Mouse (Mus musculus): ENCODE results near the gene Bcat1.

Bcat1 gene

DNA sequence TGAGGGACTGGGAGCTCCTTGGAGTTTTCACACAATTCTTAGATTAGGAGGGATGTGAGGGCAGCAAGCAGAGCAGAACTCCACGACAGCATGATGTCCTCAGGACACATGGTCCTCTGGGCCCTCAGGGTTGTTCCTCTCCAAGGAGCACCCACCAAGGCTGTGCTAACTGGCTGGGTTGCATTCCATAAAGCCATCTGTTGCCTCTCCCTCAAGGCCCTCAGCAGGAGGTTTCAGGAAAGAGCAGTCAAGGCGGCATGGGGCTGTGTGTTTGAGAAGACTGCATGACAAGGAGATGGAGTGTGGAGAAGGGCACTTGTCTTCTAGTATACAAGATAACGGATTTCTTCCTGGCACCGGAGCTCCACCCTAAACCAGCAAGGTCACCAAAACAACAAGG, 13.2 kb downstream of the Bcat1 start:
- in situ Hi-C loops (cut with MboI; ENCODE audit: low sequenced_read_pairs): no loop called here

GRCm38 (mm10) chr6:145061361-145061760, 14.6 kb downstream of the Bcat1 start:
- in situ Hi-C loops (cut with MboI; ENCODE audit: low sequenced_read_pairs): no loop called here

- in situ Hi-C loops (cut with MboI; ENCODE audit: low sequenced_read_pairs): no loop called here
Observed at GRCm38 (mm10) chr6:145056102-145056501, 19.9 kb downstream of the Bcat1 start.

- in situ Hi-C loops (cut with MboI; ENCODE audit: low sequenced_read_pairs): no loop called here
Observed at GRCm38 (mm10) chr6:145055277-145055858, 20.6 kb downstream of the Bcat1 start.

DNA sequence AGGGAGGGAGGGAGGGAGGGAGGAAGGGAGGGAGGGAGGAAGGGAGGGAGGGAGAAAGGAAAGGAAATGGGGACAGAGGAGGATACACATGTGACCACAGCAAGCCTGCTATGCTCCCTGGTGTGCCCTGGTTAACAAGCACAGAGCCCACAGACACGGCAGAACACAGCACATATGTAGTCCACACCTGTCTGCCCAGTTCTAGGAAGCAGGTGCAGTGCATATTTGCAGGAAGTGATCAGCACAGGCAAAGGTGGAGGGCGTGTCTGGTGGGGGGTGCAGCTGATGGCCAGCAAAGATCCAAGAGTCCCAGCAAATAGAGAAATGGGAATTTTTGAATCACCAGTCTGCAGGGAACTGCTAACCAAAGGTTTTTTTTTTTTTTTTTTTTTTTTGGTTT, 23.3 kb downstream of the Bcat1 start:
- in situ Hi-C loops (cut with MboI; ENCODE audit: low sequenced_read_pairs): no loop called here

DNA sequence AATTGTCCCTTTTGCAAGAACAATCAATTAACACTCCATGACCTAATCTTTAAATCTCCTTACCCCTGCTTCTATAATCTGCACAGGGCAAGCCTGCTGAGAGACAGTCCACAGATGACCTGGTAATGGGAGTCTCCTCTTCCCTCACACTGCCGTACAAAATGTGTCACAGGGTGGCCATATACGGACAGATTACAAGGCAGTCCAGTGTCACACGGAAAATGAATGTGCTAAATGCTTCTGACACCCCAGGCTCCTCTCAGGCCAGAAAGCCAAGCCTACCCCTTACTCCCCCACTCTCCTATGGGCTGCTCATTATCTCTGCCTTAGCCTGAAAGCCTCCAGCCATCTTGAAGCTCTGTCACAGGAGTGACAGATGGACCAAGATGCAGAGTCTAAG, 25.1 kb downstream of the Bcat1 start:
- in situ Hi-C loops (cut with MboI; ENCODE audit: low sequenced_read_pairs): no loop called here

DNA sequence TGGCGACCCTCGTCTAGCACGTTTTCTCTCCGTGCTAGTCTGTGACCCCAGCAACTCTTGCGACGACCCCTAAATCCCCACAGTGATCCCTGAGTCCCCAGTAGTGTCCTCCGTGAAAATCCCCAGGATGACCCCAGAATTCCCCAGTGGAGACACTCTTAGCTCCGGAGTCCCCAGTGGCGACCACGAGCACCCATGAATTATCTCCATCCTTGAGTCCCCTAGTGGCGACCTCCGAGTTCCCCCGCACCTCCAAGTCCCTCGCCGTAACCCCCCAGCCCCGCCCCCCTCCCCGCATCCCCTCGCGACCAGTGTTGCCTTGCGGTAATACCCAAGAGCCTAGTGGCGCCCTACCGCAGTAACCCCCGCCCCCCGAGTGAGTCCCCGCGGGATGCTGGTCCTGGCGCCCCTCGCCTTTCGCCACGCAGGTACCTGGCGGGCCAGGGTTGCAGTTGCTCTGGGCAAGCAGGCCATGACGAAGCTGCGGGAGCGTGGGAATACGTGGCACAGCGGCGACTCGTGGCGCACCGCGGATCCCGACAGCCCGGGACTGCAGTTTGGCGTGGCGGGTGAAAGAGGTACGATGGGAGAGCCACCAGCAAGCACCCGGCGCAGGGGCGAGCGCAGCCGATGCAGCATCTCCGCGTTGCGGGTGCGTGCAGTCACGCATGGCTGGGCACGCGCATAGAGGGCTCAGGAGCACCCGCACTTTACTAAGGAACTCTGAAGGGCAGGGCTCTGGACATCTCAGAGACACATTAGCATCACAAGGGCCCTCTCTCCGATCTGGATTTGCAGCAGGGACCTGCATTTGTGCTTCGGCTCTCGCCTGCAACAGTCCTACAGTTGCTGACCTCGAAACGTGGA, 27.6 kb downstream of the Bcat1 start:
- in situ Hi-C loops (cut with MboI; ENCODE audit: low sequenced_read_pairs): no loop called here

- in situ Hi-C loops (cut with MboI; ENCODE audit: low sequenced_read_pairs): no loop called here
Observed at GRCm38 (mm10) chr6:145047445-145047857, 28.5 kb downstream of the Bcat1 start.

DNA sequence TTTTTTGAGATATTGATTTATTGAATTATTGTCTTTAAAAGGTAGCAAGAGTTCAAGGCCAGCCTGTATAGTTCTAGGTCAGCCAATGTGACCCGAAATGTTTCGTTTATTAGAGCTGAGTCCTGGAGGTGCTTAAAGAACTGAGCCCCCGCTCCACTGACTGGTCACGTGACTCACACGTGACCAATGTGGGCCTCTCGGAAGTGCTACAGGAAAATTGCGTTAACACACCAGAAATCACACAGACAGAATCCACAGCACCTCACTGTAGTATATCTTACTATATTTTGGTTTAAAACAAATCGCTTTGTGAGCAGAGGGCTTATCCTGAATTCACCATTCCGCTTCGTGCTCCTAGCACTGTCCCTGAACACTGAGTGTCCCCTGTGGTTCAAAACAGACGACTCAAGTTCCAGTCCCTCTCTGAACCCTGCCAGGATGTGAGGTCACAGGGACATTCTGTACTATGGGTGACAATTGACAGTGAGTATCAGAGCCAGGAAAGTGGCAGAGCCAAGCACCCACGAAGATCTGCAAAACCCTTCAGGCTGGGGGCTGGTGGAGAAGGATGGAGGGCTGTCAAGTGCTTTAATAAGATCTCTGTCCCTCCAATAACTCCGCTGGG, 29.6 kb downstream of the Bcat1 start:
- in situ Hi-C loops (cut with MboI; ENCODE audit: low sequenced_read_pairs): no loop called here

DNA sequence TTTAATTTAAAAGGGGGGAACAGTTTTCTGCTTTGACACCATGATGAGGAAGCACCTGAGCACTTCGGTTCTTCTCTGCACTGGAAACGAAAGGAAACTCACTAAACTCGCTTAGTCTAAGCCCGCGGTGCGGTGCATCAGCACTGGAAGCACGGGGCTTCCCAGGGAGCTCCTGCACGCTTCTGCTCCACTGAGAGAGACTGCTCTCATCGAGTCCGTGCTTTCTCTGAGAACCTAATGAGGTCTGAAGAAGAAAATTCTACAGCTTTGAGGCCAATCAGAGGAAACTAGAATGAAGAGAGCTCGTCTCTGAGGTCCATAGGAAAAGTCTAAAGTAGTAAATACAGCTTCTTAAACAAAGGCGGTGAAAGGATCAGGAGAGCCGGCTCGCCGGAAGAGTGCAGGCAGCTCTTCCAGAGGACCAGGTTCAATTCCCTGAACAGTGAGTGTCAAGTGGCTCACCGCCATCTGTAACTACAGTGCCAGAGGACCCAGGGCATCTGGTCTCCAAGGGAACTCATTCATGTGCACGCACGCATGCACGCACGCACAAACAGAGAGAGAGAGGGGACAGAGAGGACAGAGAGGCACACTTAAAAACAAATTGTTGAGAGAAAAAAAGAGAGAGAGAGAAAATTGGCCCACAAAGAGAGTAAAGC, 30.9 kb downstream of the Bcat1 start:
- in situ Hi-C loops (cut with MboI; ENCODE audit: low sequenced_read_pairs): no loop called here

- in situ Hi-C loops (cut with MboI; ENCODE audit: low sequenced_read_pairs): no loop called here
Observed at GRCm38 (mm10) chr6:145040732-145041131, 35.3 kb downstream of the Bcat1 start.

DNA sequence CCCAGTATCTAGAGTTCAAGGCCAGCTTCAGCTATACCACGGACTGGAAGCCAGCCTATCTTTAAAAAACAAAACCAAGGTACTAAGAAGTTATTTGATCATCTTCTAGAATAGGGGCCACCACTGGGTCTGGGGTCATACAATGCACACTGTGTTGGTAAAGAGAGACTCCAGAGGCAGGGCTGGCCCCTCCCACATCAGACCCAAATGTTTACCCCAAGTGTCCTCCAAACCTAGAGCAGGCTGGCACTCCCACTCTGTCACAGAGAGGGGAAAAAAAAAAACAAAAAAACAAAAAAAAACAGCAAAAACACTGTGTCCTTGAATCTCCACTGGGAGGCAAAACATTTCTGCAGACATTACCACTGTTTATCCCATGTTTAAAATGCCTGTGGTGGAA, 38.4 kb downstream of the Bcat1 start:
- in situ Hi-C loops (cut with MboI; ENCODE audit: low sequenced_read_pairs): no loop called here

DNA sequence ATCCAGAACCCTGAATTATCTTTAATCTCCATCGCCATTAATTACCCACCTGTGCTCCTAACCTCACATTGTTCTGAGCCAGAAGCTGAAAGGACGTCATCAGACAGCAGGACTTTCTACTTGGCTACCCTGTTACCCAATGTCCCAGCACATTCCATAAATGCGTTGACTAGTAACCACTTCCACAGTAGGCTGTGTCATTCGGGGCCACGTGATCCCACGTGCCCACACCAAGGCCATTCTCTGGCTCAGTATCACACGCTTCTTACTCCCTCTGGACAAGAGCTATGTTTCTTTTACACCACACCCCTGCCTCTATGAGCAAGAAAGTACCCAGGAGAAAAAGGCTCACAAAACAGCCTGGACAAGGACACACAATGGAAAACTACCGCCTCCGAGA, 40.6 kb downstream of the Bcat1 start:
- in situ Hi-C loops (cut with MboI; ENCODE audit: low sequenced_read_pairs): no loop called here

GRCm38 (mm10) chr6:145030587-145030986, 45.4 kb downstream of the Bcat1 start:
- in situ Hi-C loops (cut with MboI; ENCODE audit: low sequenced_read_pairs): no loop called here

- in situ Hi-C loops (cut with MboI; ENCODE audit: low sequenced_read_pairs): no loop called here
Observed at GRCm38 (mm10) chr6:145023990-145024389, 52.0 kb downstream of the Bcat1 start.

GRCm38 (mm10) chr6:145022966-145023725, 52.8 kb downstream of the Bcat1 start:
- in situ Hi-C loops (cut with MboI; ENCODE audit: low sequenced_read_pairs): no loop called here

DNA sequence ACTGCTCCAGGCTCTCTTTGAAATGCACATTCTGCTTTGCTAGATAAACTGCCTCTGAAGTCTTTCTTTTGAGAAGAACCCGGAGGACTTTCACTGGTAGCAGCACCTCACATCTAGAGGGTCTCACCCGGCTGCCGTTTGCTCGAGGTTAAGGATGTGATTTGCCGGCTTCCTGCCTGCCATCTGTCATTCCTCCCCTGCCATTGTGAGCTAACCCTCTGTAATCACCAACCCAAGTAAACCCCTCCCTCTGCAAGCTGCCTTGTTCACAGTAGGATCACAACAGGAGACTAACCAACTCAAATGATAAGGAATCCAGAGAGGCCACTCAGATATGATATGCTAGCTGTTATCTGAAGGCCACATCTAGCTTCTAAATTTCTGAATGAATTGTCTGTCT, 53.6 kb downstream of the Bcat1 start:
- in situ Hi-C loops (cut with MboI; ENCODE audit: low sequenced_read_pairs): no loop called here

- in situ Hi-C loops (cut with MboI; ENCODE audit: low sequenced_read_pairs): no loop called here
Observed at GRCm38 (mm10) chr6:145020553-145020952, 55.4 kb downstream of the Bcat1 start.

- in situ Hi-C loops (cut with MboI; ENCODE audit: low sequenced_read_pairs): no loop called here
Observed at GRCm38 (mm10) chr6:145018295-145018694, 57.7 kb downstream of the Bcat1 start.

DNA sequence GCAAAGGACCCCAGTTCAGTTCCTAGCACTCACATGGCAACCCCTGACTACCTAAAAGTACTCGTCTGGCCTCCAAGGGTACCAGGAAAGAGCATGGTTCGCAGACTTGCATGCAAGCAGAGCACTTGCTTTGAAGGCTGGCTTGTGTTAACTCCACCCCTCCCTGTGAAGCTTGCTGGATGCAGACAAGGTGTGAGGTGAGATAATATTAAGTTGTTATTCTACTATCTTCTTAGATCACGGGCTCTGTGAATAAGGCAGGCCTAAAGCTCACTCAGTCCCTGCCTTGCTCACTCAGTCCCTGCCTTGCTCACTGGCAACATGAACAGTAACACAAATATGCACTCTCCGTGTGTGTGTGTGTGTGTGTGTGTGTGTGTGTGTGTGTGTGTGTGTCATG, 58.5 kb downstream of the Bcat1 start:
- in situ Hi-C loops (cut with MboI; ENCODE audit: low sequenced_read_pairs): no loop called here

GRCm38 (mm10) chr6:145016639-145017038, 59.3 kb downstream of the Bcat1 start:
- in situ Hi-C loops (cut with MboI; ENCODE audit: low sequenced_read_pairs): no loop called here
